Mouse (Mus musculus): ENCODE results near the gene Xrcc2.
"Not testable (repeated sequence)": the region's sequence is repeated elsewhere in the genome, so short reads cannot be mapped to it uniquely, and the experiment has no call there.

- not testable (repeated sequence) for TF ChIP-seq CTCF (IDR thresholded peaks at IDR 0.05; ENCODE audit: low read depth, low read length); POLR2A (IDR thresholded peaks at IDR 0.05; ENCODE audit: extremely low read depth, insufficient read depth, low read length)
Observed at GRCm38 (mm10) chr5:25713001-25713706, 7.5 kb upstream of the Xrcc2 start.

Data from liver, adult 2 months (tissue).